Mouse (Mus musculus) cerebellum, adult 18-20 months (tissue): ENCODE data around the gene Def6.

Source experiments
- DNase-seq, 2 experiments: peaks; one replicate each; pipeline ENCODE4 v3.0.0; 2021

Def6 gene

GRCm38 (mm10) chr17:28277721-28278120 is 70.1 kb downstream of the Def6 start:
- DNase-seq = peak; percentile 22 to 32

- no peak for DNase-seq
These were observed 70.6 kb downstream of the Def6 start for GRCm38 (mm10) chr17:28278156-28278555.
